Mouse (Mus musculus) urinary bladder, adult 2 months (tissue): ENCODE results near the gene Rps6kc1. TPM values are rescaled to one million over a fixed set of nuclear protein-coding genes. Genes with fewer than 3 reads are reported as not detected.

Experiments
- DNase-seq: peaks from one replicate; pipeline ENCODE4 v3.0.0; 2022; ENCODE audit warnings: low spot score
- polyA plus RNA-seq: library from polyadenylated mRNA; depleted of rRNA; stranded (reverse); fragments of >200 nt; gene quantifications from 2 replicates; pipeline ENCODE4 v1.2.3, GENCODE M21; 2012; rRNA removed

Gene Rps6kc1
- polyA plus RNA-seq, 1 experiment, result 9.5 TPM

DNA sequence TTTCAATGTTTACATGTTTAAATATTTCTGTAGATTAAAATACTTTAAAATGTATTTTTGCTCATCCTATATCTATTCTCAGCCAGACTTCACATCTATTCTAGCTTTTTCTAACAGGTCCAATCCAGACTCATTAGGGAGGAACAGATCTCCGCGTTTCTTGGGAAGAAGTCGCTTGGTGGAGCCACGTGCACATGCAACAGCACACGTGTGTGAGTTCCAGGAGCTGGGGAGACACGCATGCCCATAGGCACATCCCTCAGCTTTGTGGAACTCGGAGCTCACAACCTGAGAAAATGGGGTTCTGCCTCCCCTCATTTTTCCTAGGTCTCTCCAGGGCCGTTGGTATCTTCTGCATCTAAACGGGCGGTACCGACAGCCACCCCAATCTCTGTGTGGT lies 243.7 kb downstream of the Rps6kc1 start:
- DNase-seq, result no peak

DNA sequence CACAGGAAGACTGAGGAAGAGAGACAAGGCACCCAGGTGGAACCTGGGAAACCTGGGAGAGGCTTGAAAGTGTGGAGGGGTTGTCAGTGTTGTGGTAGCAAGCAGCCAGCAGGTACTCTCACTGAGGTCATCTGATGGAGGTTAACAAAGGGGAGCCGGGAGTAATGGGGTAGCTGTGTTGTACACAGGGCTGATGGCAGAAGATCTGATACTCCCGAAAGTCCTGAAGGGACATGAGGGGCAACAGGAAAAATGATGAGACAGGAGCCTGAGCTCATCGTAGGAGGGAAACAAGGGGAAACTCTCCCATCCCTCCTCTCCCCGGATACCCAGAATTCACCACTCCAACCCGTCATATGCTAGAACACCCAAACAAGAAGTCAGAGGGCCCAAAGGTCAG lies 244.2 kb downstream of the Rps6kc1 start:
- no peak for DNase-seq

DNA sequence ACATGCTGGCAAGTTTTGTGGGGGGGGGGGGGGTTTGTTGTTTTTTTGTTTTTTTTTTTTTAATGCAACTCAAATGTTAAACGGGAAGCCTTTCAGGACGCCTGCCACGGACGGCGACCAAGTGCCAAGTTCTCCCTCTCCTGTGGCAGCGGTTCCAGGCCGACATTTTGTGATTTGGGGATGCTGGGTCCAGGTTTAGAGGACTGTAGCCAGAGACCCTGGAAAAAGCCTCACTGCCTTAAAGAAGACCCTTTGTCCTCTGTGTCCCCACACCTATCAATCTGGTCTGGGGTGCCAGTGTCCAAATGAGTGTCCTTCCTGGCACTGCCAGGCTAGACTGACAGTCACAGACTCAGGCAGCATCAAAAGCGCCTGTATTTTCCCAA lies 246.1 kb downstream of the Rps6kc1 start:
- DNase-seq, result no peak

DNA sequence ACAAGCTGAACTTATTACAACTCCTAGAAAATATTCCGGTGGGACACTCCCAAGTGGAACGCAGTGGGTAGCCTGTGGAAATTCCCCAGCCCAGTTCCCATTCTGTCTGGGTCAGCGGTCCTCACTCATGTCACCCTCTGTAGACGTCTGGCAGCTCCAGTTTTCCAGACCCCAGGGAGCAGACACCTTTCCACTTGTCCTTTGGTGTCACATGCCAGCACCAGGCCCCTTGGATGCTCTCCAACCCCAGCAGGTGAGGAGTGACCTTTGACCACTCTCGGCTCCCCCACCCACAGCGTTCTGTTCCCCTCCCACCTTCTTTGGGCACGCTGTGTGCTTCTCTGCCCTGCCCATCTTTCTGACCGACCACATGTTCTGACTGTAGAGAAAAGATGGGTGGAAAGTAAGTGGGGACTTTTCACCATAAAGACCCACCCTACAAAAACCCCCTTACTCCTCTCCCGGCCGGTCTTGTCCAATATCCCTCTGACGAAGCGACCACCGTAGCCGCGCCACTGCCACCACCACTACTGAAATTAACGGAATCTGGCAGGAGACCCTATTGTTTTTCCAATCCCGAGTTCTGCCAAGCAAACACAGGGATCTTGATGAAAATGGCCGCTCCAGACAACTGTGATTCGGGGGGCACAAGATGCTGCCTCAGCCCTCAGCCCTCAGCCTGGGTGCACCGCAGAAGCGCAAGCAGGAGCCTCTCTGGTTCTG lies 246.6 kb downstream of the Rps6kc1 start:
- no peak for DNase-seq

DNA sequence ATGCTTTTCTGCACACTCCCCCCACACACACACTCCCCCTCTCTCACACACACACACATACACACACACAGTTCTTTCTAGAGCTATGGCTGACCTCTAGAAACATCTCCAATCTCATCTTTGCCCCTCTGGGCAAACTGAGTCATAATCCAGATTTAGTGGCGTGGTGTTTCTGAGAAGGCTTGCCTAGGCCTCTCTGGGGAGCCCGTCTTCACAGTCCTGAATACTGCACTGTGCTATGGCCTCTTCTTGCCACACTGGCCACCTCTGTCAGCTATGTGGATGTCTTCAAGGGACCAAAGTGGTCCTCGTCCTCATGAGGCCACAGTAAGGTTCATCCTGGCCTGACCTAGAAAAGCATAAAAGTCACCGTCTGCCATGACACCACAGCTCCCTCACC lies 247.6 kb downstream of the Rps6kc1 start:
- DNase-seq, result no peak

DNA sequence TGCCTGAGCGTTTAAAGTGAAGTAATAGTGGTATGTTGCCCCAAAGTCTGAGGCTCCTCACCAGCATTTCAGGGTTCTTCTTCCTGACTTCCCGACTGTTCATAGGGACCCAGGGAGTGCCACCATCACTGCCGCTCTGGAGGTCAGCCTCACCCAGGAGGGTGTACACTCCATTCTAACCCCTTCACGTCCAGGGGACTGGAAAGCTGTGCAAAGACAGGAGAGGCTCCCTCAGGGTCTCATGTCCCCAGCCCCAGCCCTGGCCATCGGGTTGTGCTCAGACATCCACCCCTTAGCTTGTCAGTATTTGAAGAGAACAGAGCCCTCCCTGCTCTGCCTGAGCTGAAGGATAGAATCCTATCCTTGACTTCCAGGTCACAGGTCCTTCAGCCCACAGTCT lies 248.8 kb downstream of the Rps6kc1 start:
- DNase-seq, result no peak

DNA sequence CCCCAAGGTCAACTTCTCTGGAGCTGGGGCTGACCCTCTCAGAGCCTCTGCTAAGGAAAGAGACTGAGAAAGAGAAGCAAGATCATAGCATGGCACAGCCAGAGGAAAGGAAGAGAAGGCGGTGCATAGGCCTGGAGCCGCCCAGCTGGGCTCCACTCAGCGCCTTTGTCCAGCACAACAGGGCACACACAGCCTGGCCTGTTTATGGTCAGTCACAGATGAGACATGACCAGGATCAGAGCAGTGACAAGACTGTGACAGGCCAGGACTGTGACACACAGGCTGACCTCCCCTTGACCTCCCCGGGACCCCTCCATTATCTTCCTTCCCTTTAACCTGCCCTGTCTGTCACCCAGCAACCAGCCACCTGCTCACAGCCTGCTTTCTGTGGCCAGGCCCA lies 249.8 kb downstream of the Rps6kc1 start:
- DNase-seq, result no peak

DNA sequence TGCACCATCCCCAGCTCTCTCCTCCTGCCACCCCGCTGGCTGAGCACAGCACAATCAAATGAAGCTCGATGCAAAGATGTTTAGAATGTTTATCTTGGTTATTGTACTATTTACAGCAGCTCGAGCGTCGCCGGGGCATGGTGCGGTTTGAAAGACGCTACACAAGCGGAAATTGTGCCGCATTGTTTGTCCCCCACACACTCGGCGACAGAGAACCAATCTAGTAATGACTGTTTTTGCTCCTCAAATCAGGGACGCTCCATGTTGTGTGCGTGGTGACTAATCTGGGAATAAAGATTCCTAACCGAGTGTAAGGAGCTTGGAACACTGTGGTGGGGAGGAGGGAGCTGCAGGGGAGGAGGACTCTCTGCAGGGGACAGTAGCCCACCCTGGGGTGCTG lies 250.3 kb downstream of the Rps6kc1 start:
- no peak for DNase-seq

DNA sequence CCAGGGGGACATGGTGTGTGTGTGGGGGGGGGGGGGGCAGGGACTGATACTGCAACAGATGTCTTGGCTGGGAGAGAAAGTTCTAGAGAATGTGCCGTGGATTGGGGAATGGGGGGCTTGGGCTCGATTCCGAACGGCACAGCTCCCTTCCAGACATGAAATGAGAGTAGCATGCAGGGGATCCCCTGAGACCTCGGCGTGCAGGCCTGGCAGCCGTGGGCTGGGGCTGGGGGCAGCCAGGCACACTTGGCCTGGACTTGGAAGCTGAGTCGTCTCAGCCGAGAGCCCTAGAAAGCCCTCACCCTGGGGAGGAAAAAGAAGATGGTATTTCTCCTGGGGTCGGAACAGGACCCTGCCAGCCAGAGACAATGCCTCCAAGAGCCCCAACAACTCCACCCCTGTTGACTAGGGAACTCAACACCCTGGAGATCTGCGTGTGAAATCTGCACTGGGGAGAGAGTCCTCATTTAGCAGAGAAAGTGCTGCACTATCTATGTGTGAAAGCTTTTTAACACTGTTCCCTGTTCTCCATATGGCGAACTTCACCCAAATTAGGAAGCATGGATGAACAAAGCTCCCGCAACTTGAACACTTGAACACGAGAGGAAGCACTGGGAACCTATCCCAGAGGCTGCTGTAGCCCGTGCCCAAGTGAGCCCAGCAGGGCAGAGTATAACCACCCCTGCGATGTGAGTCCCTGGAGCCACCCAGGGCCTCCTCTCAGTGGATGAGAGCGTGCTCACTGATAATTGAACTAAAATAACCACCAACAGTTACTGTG lies 251.7 kb downstream of the Rps6kc1 start:
- no peak for DNase-seq

DNA sequence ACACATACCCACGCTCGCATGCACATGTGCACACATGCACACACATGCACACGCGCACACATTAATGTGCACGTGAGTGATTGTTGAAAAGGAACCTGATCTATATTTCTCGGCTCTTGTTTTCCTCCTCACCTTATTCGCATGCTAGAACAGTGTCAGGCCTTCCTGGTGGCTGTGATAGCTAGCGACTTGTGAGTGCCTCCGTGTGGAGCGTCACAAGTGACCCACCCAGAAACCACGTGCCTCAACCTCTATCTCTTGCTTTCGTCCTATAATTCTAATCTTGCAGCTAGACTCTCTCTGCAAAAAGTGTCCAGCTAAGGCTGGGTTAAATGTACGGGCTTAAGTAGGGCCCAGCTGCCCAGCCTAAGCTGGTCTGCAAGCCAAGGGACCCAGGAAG lies 253.3 kb downstream of the Rps6kc1 start:
- DNase-seq, result no peak

DNA sequence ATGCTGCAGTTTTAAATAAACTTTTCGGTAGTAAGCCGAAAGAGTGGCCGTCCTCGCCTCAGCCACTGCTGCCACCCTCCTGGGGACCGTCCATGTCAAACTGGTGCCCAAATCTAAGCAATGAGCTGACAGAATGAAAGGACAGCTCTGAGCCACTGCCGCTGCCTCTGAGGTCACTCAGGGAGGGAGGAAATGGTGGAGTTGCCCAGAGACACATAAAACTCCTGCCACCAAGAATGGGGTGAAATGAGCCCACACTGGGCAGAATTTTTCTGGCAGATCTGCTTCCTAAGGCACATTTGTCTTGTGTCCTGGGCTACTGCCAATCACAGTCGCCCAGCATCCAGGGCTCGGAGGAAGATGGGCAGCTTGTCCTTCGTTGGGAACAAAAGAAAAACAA lies 255.5 kb downstream of the Rps6kc1 start:
- DNase-seq, result no peak

DNA sequence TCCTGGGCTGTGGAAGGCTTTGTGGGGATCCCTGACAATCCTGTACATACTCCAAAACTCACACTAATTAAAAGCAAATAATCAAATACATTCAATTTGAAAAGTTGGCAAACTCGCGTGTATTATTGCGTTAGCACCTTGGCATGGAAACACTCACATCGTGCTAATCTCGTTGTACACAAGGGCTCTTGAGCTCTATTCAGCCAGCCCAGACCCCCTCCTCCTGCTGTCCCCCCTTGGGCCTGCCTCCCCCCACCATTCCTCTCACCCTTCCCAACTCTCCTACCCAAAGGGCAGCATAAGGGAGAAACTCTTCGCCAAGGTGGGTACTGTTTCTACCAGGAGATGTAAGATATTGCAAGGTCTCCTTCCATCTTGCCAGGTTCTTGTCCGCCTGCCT lies 255.9 kb downstream of the Rps6kc1 start:
- DNase-seq, result no peak

DNA sequence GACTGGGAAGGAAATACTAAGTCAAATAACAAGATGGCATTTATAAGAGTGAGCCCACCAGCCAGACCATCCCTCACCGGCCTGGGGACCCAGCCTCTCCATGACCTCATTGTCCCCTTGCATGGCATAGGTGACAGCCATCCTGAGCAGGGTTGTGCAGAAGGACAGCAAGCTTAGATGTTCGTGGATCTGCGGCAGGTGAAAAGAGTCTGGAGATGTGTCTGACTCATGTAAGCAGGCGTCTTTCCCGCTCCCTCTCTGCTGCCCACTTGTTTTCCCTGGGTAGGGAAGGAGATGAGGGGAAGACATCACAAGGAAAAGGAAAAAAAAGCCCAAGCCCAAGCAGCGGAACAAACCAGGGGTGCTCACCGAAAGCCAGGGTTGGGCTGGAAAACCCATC lies 256.5 kb downstream of the Rps6kc1 start:
- no peak for DNase-seq

DNA sequence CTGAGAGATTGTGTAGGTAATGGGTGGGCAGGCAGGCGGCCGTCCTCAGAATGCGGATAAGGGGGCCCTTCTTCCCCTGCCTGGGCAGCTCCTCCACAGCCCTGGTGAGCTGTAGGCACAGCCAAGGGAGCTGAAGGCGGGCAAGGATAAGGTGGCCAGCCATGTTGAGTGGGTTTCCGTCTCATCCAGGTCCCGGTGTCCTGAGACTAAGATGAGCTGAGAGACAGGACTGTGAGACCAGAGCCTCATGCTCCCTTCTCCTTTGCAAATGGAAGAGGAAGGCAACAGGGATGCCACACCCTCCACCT lies 256.9 kb downstream of the Rps6kc1 start:
- no peak for DNase-seq

DNA sequence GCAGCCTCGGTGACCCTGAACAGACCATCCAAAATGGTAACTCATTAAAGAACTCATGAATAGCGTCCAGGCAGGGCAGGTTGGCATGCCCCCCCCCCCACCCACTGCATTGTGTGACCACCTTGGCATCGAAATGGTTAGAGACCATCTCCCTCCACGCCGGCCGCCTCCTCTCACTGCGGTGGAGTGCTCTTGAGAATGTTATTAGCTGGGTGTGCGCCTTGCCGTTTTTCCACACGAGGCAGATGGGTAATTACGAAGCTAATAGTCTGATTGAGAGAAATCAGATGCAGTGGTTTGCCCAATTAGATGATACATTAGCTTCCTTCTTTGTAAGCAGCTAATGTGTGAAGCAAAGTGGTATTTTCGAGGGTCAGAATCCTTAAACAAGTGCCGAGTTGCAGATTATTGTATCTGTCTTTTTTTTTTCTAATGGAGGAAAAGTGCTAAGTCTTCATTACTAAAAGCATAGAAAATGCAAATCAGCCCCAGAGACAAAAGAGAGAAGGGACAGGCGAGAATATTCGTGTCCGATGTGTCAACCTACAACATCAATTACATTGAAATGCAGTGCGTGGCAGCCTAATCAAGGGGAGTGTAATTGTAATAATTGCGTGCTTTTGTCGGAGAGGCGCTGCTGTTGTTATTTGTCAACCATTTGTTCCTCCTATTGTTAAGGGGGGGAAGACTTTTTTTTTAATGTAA lies 257.4 kb downstream of the Rps6kc1 start:
- DNase-seq, result no peak

DNA sequence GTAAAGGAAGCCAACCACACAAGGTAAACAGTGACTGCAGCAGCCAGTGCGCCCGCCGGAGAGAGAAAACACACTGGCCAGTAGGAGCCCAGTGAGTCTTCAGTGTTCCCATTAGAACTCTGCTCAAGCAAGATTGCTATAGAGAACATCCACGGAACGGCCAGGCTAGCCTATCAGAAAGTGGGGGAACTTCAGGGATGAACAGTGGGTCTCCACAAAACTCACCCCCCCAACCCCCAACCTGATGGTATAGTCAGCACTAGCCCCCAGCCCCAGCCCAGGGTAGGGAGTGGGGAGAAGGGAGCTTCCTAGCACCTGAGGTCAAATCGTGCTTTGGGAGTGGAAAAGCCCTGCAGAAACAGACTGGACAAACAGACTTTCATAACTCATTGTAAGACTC lies 258.5 kb downstream of the Rps6kc1 start:
- no peak for DNase-seq

Other genes starting within 250 kb of the Rps6kc1 start
- gene Angel2, start 13.3 kb upstream of the Rps6kc1 start, polyA plus RNA-seq, result 45.3 and 50.5 TPM in 2 replicates
- gene Vash2, start 67.5 kb upstream of the Rps6kc1 start, polyA plus RNA-seq, result 0.56 and 0.88 TPM in 2 replicates
- gene Flvcr1, start 114.4 kb upstream of the Rps6kc1 start, polyA plus RNA-seq, result 16.5 and 18.3 TPM in 2 replicates
- not detected in 2 replicates for gene Spata45, start 124.9 kb upstream of the Rps6kc1 start, polyA plus RNA-seq
- gene Tatdn3, start 151.2 kb upstream of the Rps6kc1 start, polyA plus RNA-seq, result 32.4 and 36.2 TPM in 2 replicates
- gene Nsl1, start 151.2 kb upstream of the Rps6kc1 start, polyA plus RNA-seq, result 0.80 and 1.3 TPM in 2 replicates
- gene Batf3, start 186.1 kb upstream of the Rps6kc1 start, polyA plus RNA-seq, result 4.5 and 4.7 TPM in 2 replicates